13 mouse cellular contexts compared by ENCODE assay signal in the genomic region with DNA sequence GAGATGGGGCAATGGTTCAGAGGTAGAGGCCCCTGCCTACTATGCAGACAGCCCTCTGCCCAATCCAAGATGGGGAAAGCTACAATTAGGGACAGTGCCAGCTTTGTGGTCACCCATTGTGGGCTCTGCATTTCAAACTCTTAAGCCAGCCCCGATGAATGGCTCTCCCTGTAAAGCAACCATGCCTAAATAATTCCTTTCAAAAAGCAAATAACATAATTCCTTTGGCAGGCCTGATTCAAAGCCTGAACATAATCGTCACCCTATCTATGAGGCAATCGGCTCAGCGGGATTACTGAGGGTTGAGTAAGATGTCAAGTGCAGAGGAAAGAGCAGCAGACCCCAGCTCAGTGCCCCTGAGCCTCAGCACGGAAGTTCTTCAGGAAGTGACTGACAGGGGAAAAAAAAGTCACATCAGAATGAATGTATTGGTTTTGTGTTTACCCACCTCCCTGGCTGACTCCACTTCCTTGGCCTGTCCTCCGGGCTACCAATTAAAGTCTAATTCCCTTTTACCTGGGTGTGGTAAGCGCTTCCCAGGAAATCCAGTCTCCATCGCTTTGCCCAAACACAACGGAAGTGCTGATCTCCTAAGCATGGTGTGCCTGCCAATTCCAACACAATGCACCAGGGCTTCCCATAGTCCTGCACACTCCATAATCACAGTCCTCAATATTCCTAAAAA. TPM values are rescaled to one million over a fixed set of nuclear protein-coding genes. Genes with fewer than 3 reads are reported as not detected.
A peak's percentile ranks its signal among the peaks of the same experiment; 100 is the strongest.
DNase-seq lines count a peak whose midpoint lies in the region; ATAC-seq and TF ChIP-seq lines count a peak whose summit lies in the region.
"Had no signal": no experiment of that assay in that cellular context is flagged by ENCODE, and none has a peak within 500 bp of the region (broad histone marks: within the 10 kb centered on the region; RNA-seq: fewer than 3 reads in every experiment).

No protein-coding gene starts in this region.

- no peak overlapping the region for H3K9ac ChIP-seq in forebrain, embryonic 13.5 days
- H3K9ac ChIP-seq: embryonic facial prominence, embryonic 13.5 days had no signal

- H3K9me3 ChIP-seq in forebrain, embryonic 13.5 days (replicated peaks), result peaks cover 6% of the 10 kb centered on the region; the same call in 1 of the 2 replicates
- H3K9me3 ChIP-seq: embryonic facial prominence, embryonic 13.5 days had no signal

- no peaks in the 10 kb centered on the region for H3K27me3 ChIP-seq in forebrain, embryonic 13.5 days
- H3K27me3 ChIP-seq: embryonic facial prominence, embryonic 13.5 days had no signal

- TF ChIP-seq CTCF in gastrocnemius, adult 2 months (IDR thresholded peaks at IDR 0.05), result no peak

- no peak overlapping the region for H3K4me3 ChIP-seq in gastrocnemius, adult 2 months
- H3K4me3 ChIP-seq in forebrain, embryonic 13.5 days, result no peak overlapping the region
- H3K4me3 ChIP-seq: embryonic facial prominence, embryonic 13.5 days; left cerebral cortex, adult 2 months had no signal

- peaks cover 34% of the 10 kb centered on the region for H3K36me3 ChIP-seq in forebrain, embryonic 13.5 days (ENCODE audit: poor library complexity, severe bottlenecking)

- intact Hi-C loops in gastrocnemius, adult 2 months (cut with DNase I), result no loop called here
- intact Hi-C loops in heart, postnatal 25 days (cut with DNase I), result no loop called here
- intact Hi-C loops in left cerebral cortex, postnatal 25 days (cut with DNase I), result no loop called here

- H3K27ac ChIP-seq in gastrocnemius, adult 2 months, result peak overlapping the region; percentile 28; the same call in 1 of the 2 replicates
- H3K27ac ChIP-seq in forebrain, embryonic 13.5 days, result no peak overlapping the region; the same call in 1 of the 2 replicates
- H3K27ac ChIP-seq: embryonic facial prominence, embryonic 13.5 days; left cerebral cortex, adult 2 months; macrophage had no signal

- H3K4me1 ChIP-seq in forebrain, embryonic 13.5 days, result peaks cover 16% of the 10 kb centered on the region

- no peak overlapping the region for H3K4me2 ChIP-seq in forebrain, embryonic 13.5 days
- H3K4me2 ChIP-seq: embryonic facial prominence, embryonic 13.5 days had no signal

- WGBS in forebrain, embryonic 13.5 days, result 29% methylated on average over 9 of the region's 9 CpGs

- DNase-seq in gastrocnemius, adult 2 months, result no peak
- no peak for DNase-seq in gastrocnemius, postnatal 4 days (ENCODE audit: low spot score in 2 of 2)
- DNase-seq in 416B (ENCODE audit: low read depth), result peak; percentile 88
- no peak for DNase-seq in heart, postnatal 25 days (ENCODE audit: low spot score)
- DNase-seq in left cerebral cortex, postnatal 25 days (ENCODE audit: low spot score in 2 of 2), result no peak
- DNase-seq in right cerebral cortex, adult 2 months (ENCODE audit: low spot score in 2 of 2), result no peak
- DNase-seq: heart, adult 18-20 months; kidney, adult 11 months had no signal

- ATAC-seq in forebrain, embryonic 13.5 days, result peak; percentile 87
- peak; percentile 63 for ATAC-seq in megakaryocyte, adult 5-6 weeks (ENCODE audit: poor library complexity, severe bottlenecking)

RNA-seq across cellular contexts. Expression of a gene that starts 19.1 kb away (rescaled TPM):
- total RNA-seq in gastrocnemius, adult 2 months (2021), result 10 to 100 TPM; 54.4 to 63.5 TPM
- total RNA-seq in gastrocnemius, postnatal 4 days (2021), result 10 to 100 TPM; 71.0 to 73.6 TPM
- 51.3 and 53.5 TPM in 2 replicates for polyA plus RNA-seq in forebrain, embryonic 13.5 days (2015; fragmentation: Nextera tagmentation; extraction: Ambion mirVana)
- total RNA-seq in megakaryocyte, adult 5-6 weeks (2015), result 23.7 and 24.8 TPM in 2 replicates
- 13.5 and 18.1 TPM in 2 replicates for total RNA-seq in megakaryocyte, adult 5-6 weeks (2017)
- 100 to 1,000 TPM; 118 to 122 TPM for total RNA-seq in heart, postnatal 25 days (2021)
- 10 to 100 TPM; 43.7 to 47.7 TPM for total RNA-seq in left cerebral cortex, postnatal 25 days (2021)
